Mouse (Mus musculus) forebrain, embryonic 12.5 days (tissue): ENCODE data around the gene Kif5a. TPM values are rescaled to one million over a fixed set of nuclear protein-coding genes. Genes with fewer than 3 reads are reported as not detected.
A peak's percentile ranks its signal among the peaks of the same experiment; 100 is the strongest.

Source experiments
- ATAC-seq: fragments of 200-750 bp; cut with Nextera tagmentation; 2 replicates; pipeline ENCODE4 v1.8.0; 2017; ENCODE audit warnings: moderate TSS enrichment; ENCODE audit not compliant: low FRiP score
- H3K27ac ChIP-seq: fragments of 300-500 bp; sonication (generic); 2 replicates; pipeline ENCODE4 v1.5.1; 2016; ENCODE audit warnings: mild to moderate bottlenecking
- H3K27me3 ChIP-seq: fragments of 300-500 bp; sonication (generic); 2 replicates; pipeline ENCODE4 v1.6.1; 2016; ENCODE audit warnings: mild to moderate bottlenecking
- H3K36me3 ChIP-seq: fragments of 300-500 bp; sonication (generic); replicated peaks from 2 replicates; pipeline ENCODE4 v1.6.1; 2016; ENCODE audit warnings: mild to moderate bottlenecking
- H3K4me1 ChIP-seq: fragments of 300-500 bp; sonication (generic); 2 replicates; pipeline ENCODE4 v1.6.1; 2016
- H3K4me2 ChIP-seq: fragments of 300-500 bp; sonication (generic); 2 replicates; pipeline ENCODE4 v1.6.1; 2016; ENCODE audit warnings: mild to moderate bottlenecking, moderate library complexity
- H3K4me3 ChIP-seq: fragments of 300-500 bp; sonication (generic); replicated peaks from 2 replicates; pipeline ENCODE4 v1.5.1; 2016; ENCODE audit warnings: mild to moderate bottlenecking
- H3K9ac ChIP-seq: fragments of 300-500 bp; sonication (generic); 2 replicates; pipeline ENCODE4 v1.6.1; 2016; ENCODE audit warnings: mild to moderate bottlenecking
- H3K9me3 ChIP-seq: fragments of 300-500 bp; sonication (generic); 2 replicates; pipeline ENCODE4 v1.6.1; 2016
- WGBS: fragments of 180-500 bp; shearing (Covaris S2); methylation state at CpG from one replicate; pipeline ENCODE4 v1.1.7; 2016; 5-methylcytosine and 5-hydroxymethylcytosine counted together
- polyA plus RNA-seq: library from polyadenylated mRNA; unstranded; fragments of >200 nt; fragmentation: Nextera tagmentation; extraction: Ambion mirVana; gene quantifications from 2 replicates; pipeline ENCODE4 v1.2.1, GENCODE M21; 2016

Gene Kif5a
- polyA plus RNA-seq, 1 experiment from 2014 or later, result 44.1 TPM

- Histone ChIP-seq H3K4me3 (peak overlapping the region; percentile 75), H3K4me2 (peak overlapping the region; percentile 86), H3K4me1 (peaks cover 60% of the 10 kb centered on the region), H3K9me3 (no peaks in the 10 kb centered on the region), H3K27me3 (no peaks in the 10 kb centered on the region), H3K36me3 (peaks cover 50% of the 10 kb centered on the region), H3K9ac (peak overlapping the region; percentile 83), H3K27ac (peak overlapping the region; percentile 98)
- ATAC-seq, result no peak
- WGBS, result 75% methylated on average over 15 of the region's 15 CpGs
Observed at GRCm38 (mm10) chr10:127287271-127287935, 24.3 kb upstream of the Kif5a start.

- Histone ChIP-seq H3K27me3 (no peaks in the 10 kb centered on the region), H3K36me3 (peaks cover 57% of the 10 kb centered on the region), H3K4me2 (peak overlapping the region; percentile 86), H3K4me1 (peaks cover 53% of the 10 kb centered on the region), H3K27ac (peak overlapping the region; percentile 98), H3K9me3 (no peaks in the 10 kb centered on the region), H3K4me3 (peak overlapping the region; percentile 75), H3K9ac (0 out of 2 replicates have a peak overlapping the region, but pooled peaks have one; percentile 83)
- WGBS, result 49% methylated on average over 7 of the region's 7 CpGs
- no peak for ATAC-seq
Observed at GRCm38 (mm10) chr10:127286730-127287129, 23.6 kb upstream of the Kif5a start.

- peaks cover 48% of the 10 kb centered on the region for H3K4me1 ChIP-seq
- peaks cover 62% of the 10 kb centered on the region for H3K36me3 ChIP-seq
- H3K4me3 ChIP-seq, result peak overlapping the region; percentile 75; the same call in 1 of the 2 replicates
- H3K9me3 ChIP-seq, result no peaks in the 10 kb centered on the region
- 83% methylated on average over 7 of the region's 7 CpGs for WGBS
- peak overlapping the region; percentile 86 for H3K4me2 ChIP-seq
- 0 out of 2 replicates have a peak overlapping the region, but pooled peaks have one; percentile 38 for H3K9ac ChIP-seq
- H3K27me3 ChIP-seq, result no peaks in the 10 kb centered on the region
- peak overlapping the region; percentile 98; the same call in 1 of the 2 replicates for H3K27ac ChIP-seq
- ATAC-seq, result no peak
Observed at GRCm38 (mm10) chr10:127286194-127286593, 23.0 kb upstream of the Kif5a start.

- H3K36me3 ChIP-seq, result peaks cover 68% of the 10 kb centered on the region
- H3K4me3 ChIP-seq, result 0 out of 2 replicates have a peak overlapping the region, but pooled peaks have one; percentile 1
- peak overlapping the region; percentile 13 for H3K4me2 ChIP-seq
- peaks cover 45% of the 10 kb centered on the region for H3K4me1 ChIP-seq
- 80% methylated on average over 11 of the region's 13 CpGs for WGBS
- no peaks in the 10 kb centered on the region for H3K9me3 ChIP-seq
- H3K27ac ChIP-seq, result peak overlapping the region; percentile 98; the same call in 1 of the 2 replicates
- no peak for ATAC-seq
- no peaks in the 10 kb centered on the region for H3K27me3 ChIP-seq
- 0 out of 2 replicates have a peak overlapping the region, but pooled peaks have one; percentile 38 for H3K9ac ChIP-seq
Observed at GRCm38 (mm10) chr10:127285644-127286043, 22.5 kb upstream of the Kif5a start.

- H3K27ac ChIP-seq, result no peak overlapping the region
- ATAC-seq, result no peak
- H3K9me3 ChIP-seq, result no peaks in the 10 kb centered on the region
- no peaks in the 10 kb centered on the region for H3K27me3 ChIP-seq
- peaks cover 74% of the 10 kb centered on the region for H3K36me3 ChIP-seq
- H3K9ac ChIP-seq, result peak overlapping the region; percentile 14; the same call in 1 of the 2 replicates
- 80% methylated on average over 10 of the region's 11 CpGs for WGBS
- H3K4me3 ChIP-seq, result no peak overlapping the region
- peak overlapping the region; percentile 13; the same call in 1 of the 2 replicates for H3K4me2 ChIP-seq
- H3K4me1 ChIP-seq, result peaks cover 43% of the 10 kb centered on the region
Observed at GRCm38 (mm10) chr10:127284724-127285500, 21.8 kb upstream of the Kif5a start.

DNA sequence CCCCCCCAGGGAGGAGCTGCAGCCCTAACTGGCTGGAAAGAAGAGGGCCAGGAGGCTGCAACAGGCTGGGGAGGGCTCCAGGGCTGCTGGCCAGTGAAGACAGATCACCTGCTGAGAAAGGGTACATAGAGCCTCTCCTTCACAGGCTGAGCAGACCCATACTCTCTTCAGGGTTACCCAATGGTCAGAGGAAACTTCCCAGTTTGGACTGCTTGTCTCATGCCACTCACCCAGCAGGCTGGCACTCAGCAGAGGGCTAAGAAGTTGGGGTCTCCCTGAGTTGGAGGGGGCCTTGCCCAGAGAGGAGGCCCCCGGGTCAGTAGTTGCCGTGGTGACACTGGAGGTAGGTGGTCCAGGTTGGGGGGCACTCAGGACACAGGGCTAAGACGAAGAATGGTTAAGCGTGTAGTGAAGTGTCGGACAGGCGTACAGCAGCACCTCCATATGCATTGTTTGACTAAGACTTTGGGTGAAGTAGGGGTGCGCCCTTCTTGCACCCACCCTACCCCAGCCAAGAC lies 21.0 kb upstream of the Kif5a start:
- H3K36me3 ChIP-seq, result peaks cover 80% of the 10 kb centered on the region

DNA sequence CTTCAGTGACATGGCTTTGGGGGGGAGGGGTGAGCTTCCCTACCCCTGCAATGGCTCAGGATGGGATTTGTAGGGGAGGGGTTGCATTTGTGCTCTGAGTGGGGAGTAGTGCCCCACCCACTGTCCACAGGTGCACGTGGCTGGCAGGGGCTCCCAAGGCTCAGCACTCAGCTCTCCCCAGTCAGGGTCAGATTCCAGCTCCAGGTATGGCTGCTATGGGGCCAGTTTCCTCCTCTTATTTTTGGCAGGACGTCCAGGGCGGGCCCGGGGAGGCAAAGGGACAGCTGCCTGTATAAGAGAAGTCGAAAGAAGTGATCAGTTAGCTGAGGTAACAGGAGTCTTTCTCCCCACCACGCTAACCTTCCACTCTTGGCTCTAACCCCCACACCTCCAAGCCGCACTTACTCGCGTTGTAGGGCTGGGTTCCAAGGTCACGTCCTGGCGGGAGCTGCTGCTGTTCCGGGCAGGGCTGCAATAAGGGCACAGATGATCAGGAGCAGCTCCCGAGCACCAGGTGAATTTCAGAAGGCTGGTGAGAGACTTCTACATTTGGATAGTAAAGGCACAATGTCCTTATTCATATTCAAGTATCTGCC lies 19.6 kb upstream of the Kif5a start:
- Histone ChIP-seq H3K4me2 (no peak overlapping the region), H3K9me3 (no peaks in the 10 kb centered on the region), H3K27ac (no peak overlapping the region), H3K9ac (no peak overlapping the region), H3K27me3 (no peaks in the 10 kb centered on the region), H3K4me1 (peaks cover 32% of the 10 kb centered on the region), H3K36me3 (peaks cover 95% of the 10 kb centered on the region), H3K4me3 (no peak overlapping the region)
- ATAC-seq, result no peak
- WGBS, result 89% methylated on average over 13 of the region's 13 CpGs

More for the DNA sequence above, 21.0 kb upstream of the Kif5a start:
- no peak overlapping the region for H3K4me3 ChIP-seq
- WGBS, result 89% methylated on average over 7 of the region's 7 CpGs
- H3K9ac ChIP-seq, result 0 out of 2 replicates have a peak overlapping the region, but pooled peaks have one; percentile 14
- H3K27me3 ChIP-seq, result no peaks in the 10 kb centered on the region
- H3K4me1 ChIP-seq, result peaks cover 37% of the 10 kb centered on the region
- no peak for ATAC-seq
- H3K27ac ChIP-seq, result no peak overlapping the region
- no peaks in the 10 kb centered on the region for H3K9me3 ChIP-seq
- no peak overlapping the region for H3K4me2 ChIP-seq

DNA sequence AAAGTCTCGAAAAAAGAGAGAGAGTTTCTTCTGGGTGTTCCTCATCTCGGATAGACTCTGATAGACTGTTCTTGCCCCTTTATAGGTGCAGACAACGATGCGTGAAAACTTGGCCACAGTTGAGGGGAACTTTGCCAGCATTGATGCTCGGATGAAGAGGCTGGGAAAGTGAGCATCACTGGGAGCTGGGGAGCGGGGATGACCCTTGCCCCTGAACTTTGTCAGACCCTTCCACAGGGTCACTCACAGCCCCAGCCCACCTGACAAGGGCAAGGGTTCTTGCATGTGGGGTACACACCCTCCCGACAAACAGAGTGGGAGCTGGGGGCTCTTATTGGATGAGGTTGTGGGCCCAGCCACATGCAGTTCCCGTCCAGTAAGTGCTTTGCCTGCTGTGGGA lies 18.2 kb upstream of the Kif5a start:
- Histone ChIP-seq H3K27me3 (no peaks in the 10 kb centered on the region), H3K4me2 (no peak overlapping the region), H3K4me3 (no peak overlapping the region), H3K9me3 (no peaks in the 10 kb centered on the region), H3K27ac (no peak overlapping the region), H3K9ac (no peak overlapping the region), H3K4me1 (peaks cover 18% of the 10 kb centered on the region), H3K36me3 (peaks cover 98% of the 10 kb centered on the region)
- WGBS, result 88% methylated on average over 8 of the region's 8 CpGs
- no peak for ATAC-seq

DNA sequence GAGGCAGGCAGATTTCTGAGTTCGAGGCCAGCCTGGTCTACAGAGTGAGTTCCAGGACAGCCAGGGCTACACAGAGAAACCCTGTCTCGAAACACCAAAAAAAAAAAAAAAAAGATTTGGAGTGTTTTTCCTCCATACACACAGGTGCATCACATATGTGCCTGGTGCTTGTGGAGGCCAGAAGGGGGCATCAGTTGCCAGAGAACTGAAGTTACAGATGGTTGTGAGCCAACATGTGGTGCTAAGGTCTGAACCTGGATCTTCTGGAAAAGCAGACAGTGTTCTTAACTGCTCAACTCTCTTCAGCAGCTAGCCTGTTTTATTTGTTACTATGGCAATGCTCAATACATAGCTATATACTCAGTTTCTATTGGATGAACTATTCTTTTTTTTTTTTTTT lies 16.6 kb upstream of the Kif5a start:
- Histone ChIP-seq H3K9me3 (no peaks in the 10 kb centered on the region), H3K4me1 (peaks cover 4% of the 10 kb centered on the region; the same call in 1 of the 2 replicates), H3K36me3 (peaks cover 98% of the 10 kb centered on the region), H3K9ac (no peak overlapping the region), H3K4me2 (no peak overlapping the region), H3K4me3 (no peak overlapping the region), H3K27me3 (no peaks in the 10 kb centered on the region), H3K27ac (no peak overlapping the region)
- ATAC-seq, result no peak
- 92% methylated on average over 2 of the region's 2 CpGs for WGBS

GRCm38 (mm10) chr10:127274261-127275022 lies 11.3 kb upstream of the Kif5a start:
- peaks cover 92% of the 10 kb centered on the region for H3K36me3 ChIP-seq
- 88% methylated on average over 11 of the region's 11 CpGs for WGBS
- 0 out of 2 replicates have a peak, but pooled peaks have one; percentile 6 for ATAC-seq

GRCm38 (mm10) chr10:127272371-127272770 lies 9.2 kb upstream of the Kif5a start:
- ATAC-seq, result no peak
- peaks cover 21% of the 10 kb centered on the region for H3K4me1 ChIP-seq
- H3K9me3 ChIP-seq, result no peaks in the 10 kb centered on the region
- no peaks in the 10 kb centered on the region for H3K27me3 ChIP-seq
- H3K27ac ChIP-seq, result no peak overlapping the region
- H3K4me3 ChIP-seq, result no peak overlapping the region
- H3K36me3 ChIP-seq, result peaks cover 83% of the 10 kb centered on the region
- no peak overlapping the region for H3K4me2 ChIP-seq
- WGBS, result 91% methylated on average over 5 of the region's 5 CpGs
- no peak overlapping the region for H3K9ac ChIP-seq

More at GRCm38 (mm10) chr10:127274261-127275022, 11.3 kb upstream of the Kif5a start:
- H3K27me3 ChIP-seq, result no peaks in the 10 kb centered on the region
- H3K9ac ChIP-seq, result 0 out of 2 replicates have a peak overlapping the region, but pooled peaks have one; percentile 7
- no peak overlapping the region for H3K4me3 ChIP-seq
- 0 out of 2 replicates have a peak, but pooled peaks cover 6% of the 10 kb centered on the region for H3K4me1 ChIP-seq
- no peaks in the 10 kb centered on the region for H3K9me3 ChIP-seq
- H3K4me2 ChIP-seq, result no peak overlapping the region
- H3K27ac ChIP-seq, result no peak overlapping the region
